Mouse (Mus musculus) stomach, postnatal 0 days (tissue): ENCODE measurements around the gene Ankfn1. TPM values are rescaled to one million over a fixed set of nuclear protein-coding genes. Genes with fewer than 3 reads are reported as not detected.

Experiments used
- ATAC-seq: fragments of 200-750 bp; cut with Nextera tagmentation; 2 replicates; pipeline ENCODE4 v1.8.0; 2017; ENCODE audit not compliant: low FRiP score, low TSS enrichment
- DNase-seq: peaks from one replicate; pipeline ENCODE4 v3.0.0-alpha.2; 2016; ENCODE audit warnings: low spot score
- H3K27ac ChIP-seq: fragments of 300-500 bp; sonication (generic); replicated peaks from 2 replicates; pipeline ENCODE4 v1.5.1; 2014; ENCODE audit warnings: mild to moderate bottlenecking, control low read depth
- H3K27me3 ChIP-seq: fragments of 300-500 bp; sonication (generic); 2 replicates; pipeline ENCODE4 v1.6.1; 2014; ENCODE audit warnings: low read length; ENCODE audit not compliant: control insufficient read depth, insufficient read depth
- H3K36me3 ChIP-seq: fragments of 300-500 bp; sonication (generic); 2 replicates; pipeline ENCODE4 v1.6.1; 2014; ENCODE audit warnings: low read length, mixed read lengths; ENCODE audit not compliant: control insufficient read depth, insufficient read depth
- H3K4me1 ChIP-seq: fragments of 300-500 bp; sonication (generic); replicated peaks from 2 replicates; pipeline ENCODE4 v1.6.1; 2014; ENCODE audit warnings: antibody characterized with exemption; ENCODE audit not compliant: control insufficient read depth, insufficient read depth
- H3K4me2 ChIP-seq: fragments of 300-500 bp; sonication (generic); replicated peaks from 2 replicates; pipeline ENCODE4 v1.6.1; 2014; ENCODE audit warnings: low read depth, mild to moderate bottlenecking, control low read depth, moderate library complexity
- H3K4me3 ChIP-seq: fragments of 300-500 bp; sonication (generic); 2 replicates; pipeline ENCODE4 v1.5.1; 2014; ENCODE audit warnings: low read depth, low read length, control low read depth
- H3K9ac ChIP-seq: fragments of 300-500 bp; sonication (generic); 2 replicates; pipeline ENCODE4 v1.6.1; 2014; ENCODE audit warnings: mild to moderate bottlenecking, low read length, control low read depth, mixed read lengths
- H3K9me3 ChIP-seq: fragments of 300-500 bp; sonication (generic); 2 replicates; pipeline ENCODE4 v1.6.1; 2016; ENCODE audit warnings: low read length; ENCODE audit not compliant: control insufficient read depth
- CTCF ChIP-seq: IDR thresholded peaks from 2 replicates; pipeline ENCODE4 v1.5.1; 2016; ENCODE audit warnings: antibody characterized with exemption, low read depth, mild to moderate bottlenecking, moderate library complexity
- EP300 ChIP-seq: optimal IDR thresholded peaks from 2 replicates; pipeline ENCODE3; 2016; ENCODE audit warnings: antibody characterized with exemption
- WGBS: fragments of 180-500 bp; shearing (Covaris S2); extraction: QIAGEN DNeasy Blood & Tissue Kit; methylation state at CpG from one replicate; pipeline ENCODE4 v1.1.7; 2014; 5-methylcytosine and 5-hydroxymethylcytosine counted together
- polyA plus RNA-seq: library from polyadenylated mRNA; unstranded; fragments of >200 nt; fragmentation: Nextera tagmentation; extraction: Ambion mirVana; gene quantifications from 2 replicates; pipeline ENCODE4 v1.2.1, GENCODE M21; 2015

Gene Ankfn1
- polyA plus RNA-seq, 1 experiment from 2014 or later: 0.10 TPM

GRCm38 (mm10) chr11:89672510-89673085 lies 104.9 kb downstream of the Ankfn1 start:
- Histone ChIP-seq H3K9ac (no peak overlapping the region), H3K4me1 (no peaks in the 10 kb centered on the region), H3K4me2 (no peak overlapping the region), H3K36me3 (no peaks in the 10 kb centered on the region), H3K9me3 (no peaks in the 10 kb centered on the region), H3K27me3 (no peaks in the 10 kb centered on the region), H3K4me3 (no peak overlapping the region), H3K27ac (no peak overlapping the region)
- ATAC-seq: no peak
- TF ChIP-seq EP300: no peak
- 41% methylated on average over 3 of the region's 3 CpGs for WGBS
- no peak for DNase-seq

DNA sequence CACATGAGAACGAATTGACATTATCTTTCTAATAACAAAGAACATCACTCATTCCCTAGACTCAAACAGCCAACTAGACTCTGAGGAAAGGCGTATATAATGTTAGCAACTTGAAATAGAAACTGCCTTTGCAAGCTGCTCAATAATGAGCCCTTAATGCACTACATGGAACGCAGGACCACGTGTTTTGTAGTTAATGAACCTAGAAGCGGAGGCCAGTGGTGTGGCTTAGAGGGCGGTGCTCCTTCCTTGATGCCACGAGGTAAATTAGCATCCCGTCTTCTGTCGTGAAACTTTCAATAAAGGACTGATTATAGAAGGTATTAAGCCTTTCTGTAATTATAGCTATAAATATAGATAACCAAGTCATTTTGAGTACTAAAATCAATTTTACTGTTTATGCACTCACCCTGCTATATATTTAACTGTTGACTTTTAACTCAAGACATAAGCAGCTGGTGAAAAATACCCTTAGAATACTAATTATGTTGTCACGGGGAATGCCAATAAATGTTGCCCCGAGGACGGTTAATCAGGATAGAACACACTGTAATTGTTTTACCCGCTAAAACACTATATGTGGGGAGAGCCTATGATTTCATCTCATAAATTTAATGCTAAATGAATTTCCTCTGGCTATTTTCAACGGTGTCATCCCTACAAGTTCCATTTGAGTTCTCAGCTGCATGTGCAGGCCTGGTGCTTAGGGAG lies 112.1 kb downstream of the Ankfn1 start:
- Histone ChIP-seq H3K9me3 (no peaks in the 10 kb centered on the region), H3K4me1 (no peaks in the 10 kb centered on the region), H3K9ac (no peak overlapping the region), H3K4me2 (no peak overlapping the region), H3K27me3 (no peaks in the 10 kb centered on the region), H3K36me3 (no peaks in the 10 kb centered on the region), H3K4me3 (no peak overlapping the region), H3K27ac (no peak overlapping the region)
- ATAC-seq: no peak
- no peak for DNase-seq
- 73% methylated on average over 14 of the region's 14 CpGs for WGBS
- TF ChIP-seq CTCF (no peak), EP300 (no peak)

- no peak for TF ChIP-seq EP300
- TF ChIP-seq CTCF: no peak
- no peaks in the 10 kb centered on the region for H3K27me3 ChIP-seq
- H3K4me2 ChIP-seq: no peak overlapping the region
- no peaks in the 10 kb centered on the region for H3K4me1 ChIP-seq
- H3K9me3 ChIP-seq: no peaks in the 10 kb centered on the region
- WGBS: 60% methylated on average over 3 of the region's 3 CpGs
- DNase-seq (no peak), ATAC-seq (no peak)
- H3K9ac ChIP-seq: no peak overlapping the region
- H3K36me3 ChIP-seq: no peaks in the 10 kb centered on the region
- no peak overlapping the region for H3K27ac ChIP-seq
- no peak overlapping the region for H3K4me3 ChIP-seq
These were observed 118.4 kb downstream of the Ankfn1 start for GRCm38 (mm10) chr11:89659048-89659447.

DNA sequence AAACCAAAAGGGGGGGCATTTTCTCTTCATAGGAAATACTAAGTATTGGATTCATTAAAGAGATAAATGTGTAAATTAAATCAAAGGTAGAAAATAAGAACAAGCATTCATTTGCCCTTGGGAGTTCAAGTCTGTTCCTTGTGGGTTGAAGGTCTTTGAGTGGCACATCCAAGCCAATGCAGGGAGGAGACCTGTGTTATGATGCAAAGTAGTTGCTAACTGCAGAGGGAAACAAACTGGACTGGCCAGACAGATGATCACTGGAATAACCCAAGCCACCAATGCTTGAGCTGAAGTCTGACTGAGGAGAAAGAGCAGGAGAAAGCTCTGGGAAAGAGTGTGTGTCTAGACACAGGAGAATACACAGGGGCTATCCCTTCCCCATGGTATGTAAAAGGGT lies 120.9 kb downstream of the Ankfn1 start:
- no peak overlapping the region for H3K27ac ChIP-seq
- no peak overlapping the region for H3K4me3 ChIP-seq
- DNase-seq (no peak), ATAC-seq (no peak)
- H3K9me3 ChIP-seq: no peaks in the 10 kb centered on the region
- TF ChIP-seq CTCF (no peak), EP300 (no peak)
- H3K4me2 ChIP-seq: no peak overlapping the region
- H3K27me3 ChIP-seq: no peaks in the 10 kb centered on the region
- H3K9ac ChIP-seq: no peak overlapping the region
- H3K36me3 ChIP-seq: no peaks in the 10 kb centered on the region
- H3K4me1 ChIP-seq: no peaks in the 10 kb centered on the region

- no peak for DNase-seq
- Histone ChIP-seq H3K4me1 (no peaks in the 10 kb centered on the region), H3K4me3 (no peak overlapping the region), H3K9me3 (no peaks in the 10 kb centered on the region), H3K27ac (no peak overlapping the region), H3K27me3 (no peaks in the 10 kb centered on the region), H3K36me3 (no peaks in the 10 kb centered on the region), H3K9ac (no peak overlapping the region), H3K4me2 (no peak overlapping the region)
- TF ChIP-seq EP300: no peak
- no peak for TF ChIP-seq CTCF
- WGBS: 77% methylated on average over 1 of the region's 1 CpGs
- no peak for ATAC-seq
These were observed 141.7 kb downstream of the Ankfn1 start for GRCm38 (mm10) chr11:89635740-89636139.

DNA sequence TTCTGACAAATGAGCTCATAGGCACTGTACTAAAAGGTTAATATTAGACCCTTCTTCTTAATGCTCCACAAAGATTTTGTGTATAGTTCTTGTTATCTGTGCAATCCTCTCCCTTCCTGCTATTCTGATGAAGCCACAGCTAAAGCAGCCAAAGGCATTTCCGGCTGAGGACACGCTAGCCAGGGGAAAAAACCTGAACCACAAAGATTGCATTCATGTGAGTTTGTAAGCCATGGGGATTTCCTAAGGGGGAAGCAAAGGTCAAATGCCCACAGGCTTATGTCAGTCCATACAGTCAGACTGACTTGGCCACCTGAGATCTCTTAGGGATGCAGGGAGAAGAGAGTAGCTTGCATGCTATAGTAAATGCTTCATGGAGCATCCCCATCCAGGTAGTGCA lies 146.1 kb downstream of the Ankfn1 start:
- ATAC-seq: no peak
- H3K4me2 ChIP-seq: no peak overlapping the region
- WGBS: 80% methylated on average over 2 of the region's 2 CpGs
- no peaks in the 10 kb centered on the region for H3K9me3 ChIP-seq
- no peak overlapping the region for H3K4me3 ChIP-seq
- H3K27ac ChIP-seq: no peak overlapping the region
- no peaks in the 10 kb centered on the region for H3K36me3 ChIP-seq
- no peak overlapping the region for H3K9ac ChIP-seq
- no peaks in the 10 kb centered on the region for H3K4me1 ChIP-seq
- TF ChIP-seq EP300: no peak
- no peak for TF ChIP-seq CTCF
- no peak for DNase-seq
- H3K27me3 ChIP-seq: no peaks in the 10 kb centered on the region
